Mouse (Mus musculus): Measurements from ENCODE around the gene Olfr839-ps1.

Olfr839-ps1 gene

GRCm38 (mm10) chr9:19177212-19177611 lies at the start of gene Olfr839-ps1:
Gene Olfr839-ps1 (minus strand): TSS chr9:19177312.
- in situ Hi-C loops (cut with MseI, MboI): no loop called here

- in situ Hi-C loops (cut with MseI, MboI): no loop called here
Measured at GRCm38 (mm10) chr9:19136017-19136416, 41.1 kb downstream of the Olfr839-ps1 start, which contains the start of gene Olfr837. Gene Olfr837 (plus strand): TSS chr9:19136317.

GRCm38 (mm10) chr9:19120082-19120481 lies 57.0 kb downstream of the Olfr839-ps1 start, which contains the start of gene Olfr836:
Gene Olfr836 (plus strand): TSS chr9:19120382.
- in situ Hi-C loops (cut with MseI, MboI): no loop called here

All from mouse trophoblast stem cell (cell line).